Mouse (Mus musculus) heart, embryonic 15.5 days (tissue): ENCODE measurements around the gene Tmem54. TPM values are rescaled to one million over a fixed set of nuclear protein-coding genes. Genes with fewer than 3 reads are reported as not detected.

Source experiments
- polyA plus RNA-seq: library from polyadenylated mRNA; unstranded; fragments of >200 nt; fragmentation: Nextera tagmentation; extraction: Ambion mirVana; gene quantifications from 2 replicates; pipeline ENCODE4 v1.2.1, GENCODE M21; 2015

Gene Tmem54
- polyA plus RNA-seq, 1 experiment from 2014 or later = 0.35 TPM

Other genes with a start within 250 kb of the Tmem54 start
- gene Trim62, start 222.0 kb upstream of the Tmem54 start, polyA plus RNA-seq = 2.3 and 2.9 TPM in 2 replicates
- 6.8 and 10.4 TPM in 2 replicates for gene Azin2, start 143.1 kb upstream of the Tmem54 start, polyA plus RNA-seq
- 149 and 155 TPM in 2 replicates for gene Ak2, start 113.6 kb upstream of the Tmem54 start, polyA plus RNA-seq
- 5.4 and 7.7 TPM in 2 replicates for gene Rnf19b, start 47.3 kb upstream of the Tmem54 start, polyA plus RNA-seq
- gene Hpca, start 16.5 kb downstream of the Tmem54 start, polyA plus RNA-seq = 0.68 and 1.2 TPM in 2 replicates
- gene Fndc5, start 31.5 kb downstream of the Tmem54 start, polyA plus RNA-seq = 12.2 and 12.3 TPM in 2 replicates
- gene S100pbp, start 84.2 kb downstream of the Tmem54 start, polyA plus RNA-seq = 10.8 and 13.2 TPM in 2 replicates
- 40.8 and 48.8 TPM in 2 replicates for gene Yars, start 84.2 kb downstream of the Tmem54 start, polyA plus RNA-seq
- gene C77080, start 155.9 kb downstream of the Tmem54 start, polyA plus RNA-seq = 1.4 and 3.1 TPM in 2 replicates
- gene Sync, start 182.1 kb downstream of the Tmem54 start, polyA plus RNA-seq = 2.1 and 2.3 TPM in 2 replicates
- 262 and 276 TPM in 2 replicates for gene Rbbp4, start 229.8 kb downstream of the Tmem54 start, polyA plus RNA-seq
- 33.1 and 43.1 TPM in 2 replicates for gene Zbtb8os, start 230.1 kb downstream of the Tmem54 start, polyA plus RNA-seq